Mouse (Mus musculus) limb, embryonic 12.5 days (tissue): ENCODE measurements around the gene Kit. TPM values are rescaled to one million over a fixed set of nuclear protein-coding genes. Genes with fewer than 3 reads are reported as not detected.

Experiments used
- ATAC-seq: fragments of 200-750 bp; cut with Nextera tagmentation; 2 replicates; pipeline ENCODE4 v1.8.0; 2017; ENCODE audit warnings: low read depth, moderate TSS enrichment; ENCODE audit not compliant: insufficient number of reproducible peaks, insufficient read depth, low FRiP score, low TSS enrichment
- H3K27ac ChIP-seq: fragments of 300-500 bp; sonication (generic); 2 replicates; pipeline ENCODE4 v1.5.1; 2016; ENCODE audit warnings: mild to moderate bottlenecking, moderate library complexity
- H3K27me3 ChIP-seq: fragments of 300-500 bp; sonication (generic); 2 replicates; pipeline ENCODE4 v1.6.1; 2016; ENCODE audit warnings: mild to moderate bottlenecking, moderate library complexity
- H3K36me3 ChIP-seq: fragments of 300-500 bp; sonication (generic); 2 replicates; pipeline ENCODE4 v1.6.1; 2016; ENCODE audit warnings: mild to moderate bottlenecking, moderate library complexity
- H3K4me1 ChIP-seq: fragments of 300-500 bp; sonication (generic); replicated peaks from 2 replicates; pipeline ENCODE4 v1.6.1; 2016
- H3K4me2 ChIP-seq: fragments of 300-500 bp; sonication (generic); 2 replicates; pipeline ENCODE4 v1.6.1; 2016; ENCODE audit warnings: mild to moderate bottlenecking, moderate library complexity
- H3K4me3 ChIP-seq: fragments of 300-500 bp; sonication (generic); replicated peaks from 2 replicates; pipeline ENCODE4 v1.5.1; 2016; ENCODE audit warnings: mild to moderate bottlenecking
- H3K9ac ChIP-seq: fragments of 300-500 bp; sonication (generic); replicated peaks from 2 replicates; pipeline ENCODE4 v1.6.1; 2016; ENCODE audit warnings: mild to moderate bottlenecking, moderate library complexity
- H3K9me3 ChIP-seq: fragments of 300-500 bp; sonication (generic); 2 replicates; pipeline ENCODE4 v1.6.1; 2016; ENCODE audit warnings: mild to moderate bottlenecking, moderate library complexity
- WGBS: fragments of 180-500 bp; shearing (Covaris S2); methylation state at CpG from one replicate; pipeline ENCODE4 v1.1.7; 2016; 5-methylcytosine and 5-hydroxymethylcytosine counted together
- polyA plus RNA-seq: library from polyadenylated mRNA; unstranded; fragments of >200 nt; fragmentation: Nextera tagmentation; extraction: Ambion mirVana; gene quantifications from 2 replicates; pipeline ENCODE4 v1.2.1, GENCODE M21; 2016

Kit gene
- polyA plus RNA-seq, 1 experiment from 2014 or later = 15.0 TPM

- Histone ChIP-seq H3K27ac (no peak overlapping the region), H3K4me1 (no peaks in the 10 kb centered on the region), H3K9ac (no peak overlapping the region), H3K36me3 (no peaks in the 10 kb centered on the region), H3K4me2 (no peak overlapping the region), H3K4me3 (no peak overlapping the region), H3K27me3 (no peaks in the 10 kb centered on the region), H3K9me3 (no peaks in the 10 kb centered on the region)
- 83% methylated on average over 2 of the region's 2 CpGs for WGBS
- no peak for ATAC-seq
Observed at GRCm38 (mm10) chr5:75561231-75561630, 13.5 kb upstream of the Kit start.

GRCm38 (mm10) chr5:75574151-75574851 is 415 bp upstream of the Kit start:
- no peaks in the 10 kb centered on the region for H3K36me3 ChIP-seq
- H3K4me3 ChIP-seq = peak overlapping the region; percentile 63
- no peak; the same call in 1 of the 2 replicates for ATAC-seq
- peak overlapping the region; percentile 98 for H3K4me2 ChIP-seq
- H3K9ac ChIP-seq = peak overlapping the region; percentile 76
- 3% methylated on average over 27 of the region's 27 CpGs for WGBS
- peaks cover 29% of the 10 kb centered on the region for H3K4me1 ChIP-seq
- no peaks in the 10 kb centered on the region for H3K9me3 ChIP-seq
- H3K27ac ChIP-seq = no peak overlapping the region
- peaks cover 23% of the 10 kb centered on the region for H3K27me3 ChIP-seq

- under 1% methylated on average over 53 of the region's 53 CpGs for WGBS
- ATAC-seq = peak; percentile 81
- H3K27ac ChIP-seq = peak overlapping the region; percentile 35; the same call in 1 of the 2 replicates
- H3K9ac ChIP-seq = peak overlapping the region; percentile 76
- peaks cover 23% of the 10 kb centered on the region for H3K27me3 ChIP-seq
- H3K4me1 ChIP-seq = peaks cover 29% of the 10 kb centered on the region
- peak overlapping the region; percentile 98 for H3K4me2 ChIP-seq
- H3K4me3 ChIP-seq = peak overlapping the region; percentile 63
- H3K36me3 ChIP-seq = no peaks in the 10 kb centered on the region
- H3K9me3 ChIP-seq = no peaks in the 10 kb centered on the region
Observed at GRCm38 (mm10) chr5:75575567-75576515, 1.1 kb downstream of the Kit start.

GRCm38 (mm10) chr5:75576741-75577140 is 2.0 kb downstream of the Kit start:
- Histone ChIP-seq H3K9ac (no peak overlapping the region), H3K27ac (no peak overlapping the region), H3K27me3 (peaks cover 22% of the 10 kb centered on the region), H3K4me1 (peaks cover 29% of the 10 kb centered on the region), H3K4me2 (peak overlapping the region; percentile 98), H3K4me3 (peak overlapping the region; percentile 63), H3K9me3 (no peaks in the 10 kb centered on the region), H3K36me3 (no peaks in the 10 kb centered on the region)
- 21% methylated on average over 6 of the region's 6 CpGs for WGBS
- no peak for ATAC-seq

GRCm38 (mm10) chr5:75578141-75578540 is 3.4 kb downstream of the Kit start:
- H3K4me1 ChIP-seq = peaks cover 29% of the 10 kb centered on the region
- peaks cover 20% of the 10 kb centered on the region for H3K27me3 ChIP-seq

GRCm38 (mm10) chr5:75579244-75579643 is 4.5 kb downstream of the Kit start:
- H3K4me2 ChIP-seq = no peak overlapping the region
- H3K27me3 ChIP-seq = peaks cover 12% of the 10 kb centered on the region
- WGBS = 72% methylated on average over 5 of the region's 5 CpGs
- ATAC-seq = no peak
- no peak overlapping the region for H3K4me3 ChIP-seq
- no peak overlapping the region for H3K27ac ChIP-seq
- no peak overlapping the region for H3K9ac ChIP-seq
- H3K9me3 ChIP-seq = no peaks in the 10 kb centered on the region
- peaks cover 27% of the 10 kb centered on the region for H3K4me1 ChIP-seq
- no peaks in the 10 kb centered on the region for H3K36me3 ChIP-seq

More at GRCm38 (mm10) chr5:75578141-75578540, 3.4 kb downstream of the Kit start:
- no peak for ATAC-seq
- H3K36me3 ChIP-seq = no peaks in the 10 kb centered on the region
- no peak overlapping the region for H3K27ac ChIP-seq
- H3K9me3 ChIP-seq = no peaks in the 10 kb centered on the region
- no peak overlapping the region for H3K4me2 ChIP-seq
- H3K9ac ChIP-seq = no peak overlapping the region
- WGBS = 73% methylated on average over 7 of the region's 7 CpGs
- H3K4me3 ChIP-seq = no peak overlapping the region

- Histone ChIP-seq H3K4me1 (peaks cover 23% of the 10 kb centered on the region), H3K4me3 (no peak overlapping the region), H3K9ac (no peak overlapping the region), H3K27ac (no peak overlapping the region), H3K9me3 (no peaks in the 10 kb centered on the region), H3K36me3 (no peaks in the 10 kb centered on the region), H3K4me2 (no peak overlapping the region), H3K27me3 (peaks cover 7% of the 10 kb centered on the region)
- no peak for ATAC-seq
- WGBS = 77% methylated on average over 11 of the region's 11 CpGs
Observed at GRCm38 (mm10) chr5:75579646-75580268, 5.0 kb downstream of the Kit start.

- no peak overlapping the region for H3K4me2 ChIP-seq
- no peak overlapping the region for H3K9ac ChIP-seq
- H3K27me3 ChIP-seq = peaks cover 6% of the 10 kb centered on the region
- H3K9me3 ChIP-seq = no peaks in the 10 kb centered on the region
- H3K4me1 ChIP-seq = peaks cover 14% of the 10 kb centered on the region
- no peaks in the 10 kb centered on the region for H3K36me3 ChIP-seq
- no peak overlapping the region for H3K4me3 ChIP-seq
- ATAC-seq = no peak
- no peak overlapping the region for H3K27ac ChIP-seq
- WGBS = 85% methylated on average over 7 of the region's 7 CpGs
Observed at GRCm38 (mm10) chr5:75581926-75582325, 7.2 kb downstream of the Kit start.

- Histone ChIP-seq H3K4me2 (no peak overlapping the region), H3K4me1 (peaks cover 14% of the 10 kb centered on the region), H3K36me3 (no peaks in the 10 kb centered on the region), H3K27me3 (no peaks in the 10 kb centered on the region), H3K9ac (no peak overlapping the region), H3K9me3 (no peaks in the 10 kb centered on the region), H3K4me3 (no peak overlapping the region), H3K27ac (no peak overlapping the region)
- WGBS = 90% methylated on average over 4 of the region's 4 CpGs
- no peak for ATAC-seq
Observed at GRCm38 (mm10) chr5:75587781-75588180, 13.1 kb downstream of the Kit start.

GRCm38 (mm10) chr5:75589552-75590346 is 15.0 kb downstream of the Kit start:
- H3K4me2 ChIP-seq = no peak overlapping the region
- H3K9ac ChIP-seq = no peak overlapping the region
- H3K36me3 ChIP-seq = no peaks in the 10 kb centered on the region
- H3K4me1 ChIP-seq = peaks cover 19% of the 10 kb centered on the region
- 74% methylated on average over 15 of the region's 15 CpGs for WGBS
- no peak for ATAC-seq
- no peaks in the 10 kb centered on the region for H3K27me3 ChIP-seq
- no peak overlapping the region for H3K27ac ChIP-seq
- H3K4me3 ChIP-seq = no peak overlapping the region
- no peaks in the 10 kb centered on the region for H3K9me3 ChIP-seq
